Mouse (Mus musculus): ENCODE data around the gene Pard3. TPM values are rescaled to one million over a fixed set of nuclear protein-coding genes. Genes with fewer than 3 reads are reported as not detected.

Pard3 gene
- polyA plus RNA-seq, 1 experiment: 13.2 TPM

GRCm38 (mm10) chr8:127087434-127087833 lies 23.7 kb downstream of the Pard3 start:
- Histone ChIP-seq H3K4me1 (ENCODE audit: control insufficient read depth, insufficient read depth, low read length) (no peaks in the 10 kb centered on the region), H3K27me3 (ENCODE audit: control insufficient read depth, insufficient read depth, low read length) (no peaks in the 10 kb centered on the region; the same call in 1 of the 2 replicates), H3K27ac (ENCODE audit: insufficient read depth, low read length) (no peak overlapping the region), H3K4me3 (replicated peaks; ENCODE audit: insufficient read depth, low read depth, low read length) (no peak overlapping the region)
- TF ChIP-seq CTCF (IDR thresholded peaks at IDR 0.05; ENCODE audit: borderline replicate concordance, insufficient read depth, low read depth, low read length) (no peak), POLR2A (IDR thresholded peaks at IDR 0.05; ENCODE audit: borderline replicate concordance, insufficient read depth, low read length) (no peak)
- WGBS: 84% methylated on average over 1 of the region's 1 CpGs
- DNase-seq: no peak

GRCm38 (mm10) chr8:127088372-127088771 lies 24.7 kb downstream of the Pard3 start:
- H3K27me3 ChIP-seq (ENCODE audit: control insufficient read depth, insufficient read depth, low read length): no peaks in the 10 kb centered on the region; the same call in 1 of the 2 replicates
- no peak overlapping the region for H3K4me3 ChIP-seq (replicated peaks; ENCODE audit: insufficient read depth, low read depth, low read length)
- TF ChIP-seq POLR2A (IDR thresholded peaks at IDR 0.05; ENCODE audit: borderline replicate concordance, insufficient read depth, low read length) (no peak), CTCF (IDR thresholded peaks at IDR 0.05; ENCODE audit: borderline replicate concordance, insufficient read depth, low read depth, low read length) (no peak)
- WGBS: 45% methylated on average over 9 of the region's 9 CpGs
- DNase-seq: no peak
- H3K4me1 ChIP-seq (ENCODE audit: control insufficient read depth, insufficient read depth, low read length): peaks cover 3% of the 10 kb centered on the region; the same call in 1 of the 2 replicates
- no peak overlapping the region for H3K27ac ChIP-seq (ENCODE audit: insufficient read depth, low read length)

- Histone ChIP-seq H3K27me3 (ENCODE audit: control insufficient read depth, insufficient read depth, low read length) (no peaks in the 10 kb centered on the region; the same call in 1 of the 2 replicates), H3K27ac (ENCODE audit: insufficient read depth, low read length) (no peak overlapping the region), H3K4me3 (replicated peaks; ENCODE audit: insufficient read depth, low read depth, low read length) (no peak overlapping the region), H3K4me1 (ENCODE audit: control insufficient read depth, insufficient read depth, low read length) (peaks cover 3% of the 10 kb centered on the region; the same call in 1 of the 2 replicates)
- DNase-seq: no peak
- WGBS: 89% methylated on average over 8 of the region's 8 CpGs
- TF ChIP-seq CTCF (IDR thresholded peaks at IDR 0.05; ENCODE audit: borderline replicate concordance, insufficient read depth, low read depth, low read length) (no peak), POLR2A (IDR thresholded peaks at IDR 0.05; ENCODE audit: borderline replicate concordance, insufficient read depth, low read length) (no peak)
Measured at GRCm38 (mm10) chr8:127089021-127089420, 25.3 kb downstream of the Pard3 start.

- Histone ChIP-seq H3K4me3 (replicated peaks; ENCODE audit: insufficient read depth, low read depth, low read length) (no peak overlapping the region), H3K27ac (ENCODE audit: insufficient read depth, low read length) (no peak overlapping the region), H3K27me3 (ENCODE audit: control insufficient read depth, insufficient read depth, low read length) (no peaks in the 10 kb centered on the region; the same call in 1 of the 2 replicates), H3K4me1 (ENCODE audit: control insufficient read depth, insufficient read depth, low read length) (peaks cover 3% of the 10 kb centered on the region; the same call in 1 of the 2 replicates)
- WGBS: 94% methylated on average over 4 of the region's 4 CpGs
- DNase-seq: no peak
- no peak for TF ChIP-seq CTCF (IDR thresholded peaks at IDR 0.05; ENCODE audit: borderline replicate concordance, insufficient read depth, low read depth, low read length)
- TF ChIP-seq POLR2A (IDR thresholded peaks at IDR 0.05; ENCODE audit: borderline replicate concordance, insufficient read depth, low read length): no peak
Measured at GRCm38 (mm10) chr8:127090435-127090834, 26.7 kb downstream of the Pard3 start.

GRCm38 (mm10) chr8:127091936-127092335 lies 28.2 kb downstream of the Pard3 start:
- no peak for DNase-seq
- Histone ChIP-seq H3K27me3 (ENCODE audit: control insufficient read depth, insufficient read depth, low read length) (no peaks in the 10 kb centered on the region; the same call in 1 of the 2 replicates), H3K4me3 (replicated peaks; ENCODE audit: insufficient read depth, low read depth, low read length) (no peak overlapping the region), H3K4me1 (ENCODE audit: control insufficient read depth, insufficient read depth, low read length) (peaks cover 3% of the 10 kb centered on the region; the same call in 1 of the 2 replicates), H3K27ac (ENCODE audit: insufficient read depth, low read length) (no peak overlapping the region)
- no peak for TF ChIP-seq CTCF (IDR thresholded peaks at IDR 0.05; ENCODE audit: borderline replicate concordance, insufficient read depth, low read depth, low read length)
- no peak for TF ChIP-seq POLR2A (IDR thresholded peaks at IDR 0.05; ENCODE audit: borderline replicate concordance, insufficient read depth, low read length)
- 81% methylated on average over 3 of the region's 3 CpGs for WGBS

GRCm38 (mm10) chr8:127092383-127093112 lies 28.9 kb downstream of the Pard3 start:
- H3K27ac ChIP-seq (ENCODE audit: insufficient read depth, low read length): no peak overlapping the region
- H3K27me3 ChIP-seq (ENCODE audit: control insufficient read depth, insufficient read depth, low read length): no peaks in the 10 kb centered on the region; the same call in 1 of the 2 replicates
- no peak overlapping the region for H3K4me3 ChIP-seq (replicated peaks; ENCODE audit: insufficient read depth, low read depth, low read length)
- peak; percentile 23 to 45 for DNase-seq
- 20% methylated on average over 10 of the region's 10 CpGs for WGBS
- TF ChIP-seq POLR2A (IDR thresholded peaks at IDR 0.05; ENCODE audit: borderline replicate concordance, insufficient read depth, low read length) (no peak), CTCF (IDR thresholded peaks at IDR 0.05; ENCODE audit: borderline replicate concordance, insufficient read depth, low read depth, low read length) (no peak)
- peaks cover 3% of the 10 kb centered on the region; the same call in 1 of the 2 replicates for H3K4me1 ChIP-seq (ENCODE audit: control insufficient read depth, insufficient read depth, low read length)

- Histone ChIP-seq H3K27ac (ENCODE audit: insufficient read depth, low read length) (no peak overlapping the region), H3K4me1 (ENCODE audit: control insufficient read depth, insufficient read depth, low read length) (peaks cover 3% of the 10 kb centered on the region; the same call in 1 of the 2 replicates), H3K4me3 (replicated peaks; ENCODE audit: insufficient read depth, low read depth, low read length) (no peak overlapping the region), H3K27me3 (ENCODE audit: control insufficient read depth, insufficient read depth, low read length) (no peaks in the 10 kb centered on the region; the same call in 1 of the 2 replicates)
- whole genome bisulfite sequencing: 54% methylated on average over 3 of the region's 3 CpGs
- TF ChIP-seq POLR2A (IDR thresholded peaks at IDR 0.05; ENCODE audit: borderline replicate concordance, insufficient read depth, low read length): no peak
- no peak for TF ChIP-seq CTCF (IDR thresholded peaks at IDR 0.05; ENCODE audit: borderline replicate concordance, insufficient read depth, low read depth, low read length)
- no peak for DNase-seq
Measured at GRCm38 (mm10) chr8:127093113-127093426, 29.4 kb downstream of the Pard3 start.

- no peaks in the 10 kb centered on the region; the same call in 1 of the 2 replicates for H3K27me3 ChIP-seq (ENCODE audit: control insufficient read depth, insufficient read depth, low read length)
- 96% methylated on average over 7 of the region's 7 CpGs for WGBS
- H3K27ac ChIP-seq (ENCODE audit: insufficient read depth, low read length): no peak overlapping the region
- peaks cover 3% of the 10 kb centered on the region; the same call in 1 of the 2 replicates for H3K4me1 ChIP-seq (ENCODE audit: control insufficient read depth, insufficient read depth, low read length)
- no peak overlapping the region for H3K4me3 ChIP-seq (replicated peaks; ENCODE audit: insufficient read depth, low read depth, low read length)
- TF ChIP-seq POLR2A (IDR thresholded peaks at IDR 0.05; ENCODE audit: borderline replicate concordance, insufficient read depth, low read length) (no peak), CTCF (IDR thresholded peaks at IDR 0.05; ENCODE audit: borderline replicate concordance, insufficient read depth, low read depth, low read length) (no peak)
- no peak for DNase-seq
Measured at GRCm38 (mm10) chr8:127095763-127096162, 32.1 kb downstream of the Pard3 start.

Measured in cerebellum, adult 2 months (tissue).